Mouse (Mus musculus): ENCODE data around the gene Gimap7.
A peak's percentile ranks its signal among the peaks of the same experiment; 100 is the strongest.
"Not testable (repeated sequence)": the region's sequence is repeated elsewhere in the genome, so short reads cannot be mapped to it uniquely, and the experiment has no call there.

Gene Gimap7

DNA sequence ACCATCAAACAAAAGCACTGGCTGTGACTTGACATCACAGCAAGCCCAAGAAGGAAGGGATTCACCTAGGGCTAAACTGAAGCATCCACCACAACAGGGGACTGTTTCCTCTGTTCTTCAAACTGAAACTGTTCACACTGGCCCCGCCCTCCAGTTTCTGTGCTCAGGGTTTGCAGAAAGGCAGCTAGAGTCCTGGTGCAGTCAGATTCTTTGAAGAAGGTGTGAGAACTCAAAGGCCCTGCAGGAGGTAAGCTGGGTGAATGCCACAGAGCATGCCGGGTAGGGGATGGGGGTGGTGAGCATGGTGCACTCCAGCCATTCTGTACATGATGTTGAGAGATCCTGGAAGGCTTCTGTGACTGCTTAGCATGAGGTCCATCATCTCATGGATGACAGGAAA, at the start of gene Gimap7, which contains the start of gene Gm28053:
TSS of gene Gimap7 (plus strand) at position 167 of the 400 bp plus-strand sequence.
TSS of gene Gm28053 (plus strand) at position 153 of the 400 bp plus-strand sequence.
- DNase-seq (ENCODE audit: low spot score) = peak; percentile 90

GRCm38 (mm10) chr6:48669446-48669969, 48.9 kb upstream of the Gimap7 start:
- peak; percentile 64 for DNase-seq (ENCODE audit: low spot score)

- no peak for DNase-seq (ENCODE audit: low spot score)
Observed at GRCm38 (mm10) chr6:48674291-48675058, 43.9 kb upstream of the Gimap7 start.

GRCm38 (mm10) chr6:48675400-48675930, 43.0 kb upstream of the Gimap7 start:
- no peak for DNase-seq (ENCODE audit: low spot score)

GRCm38 (mm10) chr6:48675931-48676859, 42.2 kb upstream of the Gimap7 start, which contains the start of gene Gimap9:
Gimap9 (plus strand) TSS chr6:48676129.
- DNase-seq (ENCODE audit: low spot score) = peak; percentile 81

DNA sequence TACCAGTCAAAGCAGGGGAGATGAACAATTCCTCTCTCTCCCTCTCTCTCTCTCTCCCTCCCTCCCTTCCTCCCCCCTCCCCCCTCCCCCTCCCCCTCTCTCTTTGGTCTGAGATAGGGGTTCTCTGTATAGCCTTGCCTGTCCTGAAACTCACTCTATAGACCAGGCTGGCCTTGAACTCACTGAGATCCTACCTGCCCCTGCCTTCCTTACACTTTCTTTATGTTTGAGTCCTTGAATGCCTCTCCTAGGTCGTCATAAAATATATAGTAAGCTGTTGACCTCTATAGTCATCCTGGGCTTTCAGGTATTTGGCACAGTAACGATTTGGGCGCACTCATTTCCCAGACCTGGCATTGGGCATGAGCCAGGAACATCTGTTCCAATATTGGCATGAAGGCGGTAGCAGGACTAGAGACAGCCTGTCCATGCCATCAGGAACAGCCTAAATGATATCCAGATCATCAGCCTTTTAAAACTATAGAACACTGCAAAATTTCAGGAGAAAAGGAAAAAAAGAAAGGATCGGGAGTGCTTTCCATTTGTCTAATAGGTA, 41.5 kb upstream of the Gimap7 start:
- DNase-seq (ENCODE audit: low spot score) = no peak

- DNase-seq (ENCODE audit: low spot score) = peak; percentile 34
Observed at GRCm38 (mm10) chr6:48677492-48678345, 40.7 kb upstream of the Gimap7 start.

GRCm38 (mm10) chr6:48678391-48678790, 40.0 kb upstream of the Gimap7 start:
- no peak for DNase-seq (ENCODE audit: low spot score)

GRCm38 (mm10) chr6:48679701-48680100, 38.7 kb upstream of the Gimap7 start:
- DNase-seq (ENCODE audit: low spot score) = peak; percentile 75

GRCm38 (mm10) chr6:48680421-48680820, 38.0 kb upstream of the Gimap7 start:
- DNase-seq (ENCODE audit: low spot score) = peak; percentile 84

- peak; percentile 65 for DNase-seq (ENCODE audit: low spot score)
Observed at GRCm38 (mm10) chr6:48681472-48682090, 36.8 kb upstream of the Gimap7 start.

GRCm38 (mm10) chr6:48682271-48682670, 36.1 kb upstream of the Gimap7 start:
- no peak for DNase-seq (ENCODE audit: low spot score)

GRCm38 (mm10) chr6:48683263-48683821, 35.1 kb upstream of the Gimap7 start:
- not testable (repeated sequence) for DNase-seq (ENCODE audit: low spot score)

- DNase-seq (ENCODE audit: low spot score) = peak; percentile 56
Observed at GRCm38 (mm10) chr6:48684319-48684718, 34.1 kb upstream of the Gimap7 start, which contains the start of gene Gimap4. Gimap4 (plus strand) TSS chr6:48684549.

GRCm38 (mm10) chr6:48684806-48685205, 33.6 kb upstream of the Gimap7 start:
- DNase-seq (ENCODE audit: low spot score) = no peak

DNA sequence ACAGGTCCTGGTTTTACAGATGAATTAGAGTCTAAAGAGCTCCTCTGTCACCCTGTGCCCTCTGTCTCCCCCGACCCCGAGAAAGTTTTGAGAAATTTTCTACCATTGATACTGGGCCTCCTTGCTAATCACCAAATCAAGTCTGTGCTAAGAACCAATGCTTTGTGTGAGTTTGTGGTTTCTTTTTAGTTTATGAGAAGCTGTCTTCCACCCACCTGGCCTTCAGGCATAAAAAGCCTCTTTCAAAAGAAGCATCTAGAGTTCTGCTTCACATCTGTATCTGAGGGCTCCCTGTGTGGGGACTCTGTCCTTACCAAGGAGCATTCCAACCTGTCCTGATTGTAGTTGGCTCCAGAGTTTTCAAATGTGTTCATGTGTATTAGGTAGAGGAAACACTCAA, 33.2 kb upstream of the Gimap7 start:
- DNase-seq (ENCODE audit: low spot score) = peak; percentile 37

DNA sequence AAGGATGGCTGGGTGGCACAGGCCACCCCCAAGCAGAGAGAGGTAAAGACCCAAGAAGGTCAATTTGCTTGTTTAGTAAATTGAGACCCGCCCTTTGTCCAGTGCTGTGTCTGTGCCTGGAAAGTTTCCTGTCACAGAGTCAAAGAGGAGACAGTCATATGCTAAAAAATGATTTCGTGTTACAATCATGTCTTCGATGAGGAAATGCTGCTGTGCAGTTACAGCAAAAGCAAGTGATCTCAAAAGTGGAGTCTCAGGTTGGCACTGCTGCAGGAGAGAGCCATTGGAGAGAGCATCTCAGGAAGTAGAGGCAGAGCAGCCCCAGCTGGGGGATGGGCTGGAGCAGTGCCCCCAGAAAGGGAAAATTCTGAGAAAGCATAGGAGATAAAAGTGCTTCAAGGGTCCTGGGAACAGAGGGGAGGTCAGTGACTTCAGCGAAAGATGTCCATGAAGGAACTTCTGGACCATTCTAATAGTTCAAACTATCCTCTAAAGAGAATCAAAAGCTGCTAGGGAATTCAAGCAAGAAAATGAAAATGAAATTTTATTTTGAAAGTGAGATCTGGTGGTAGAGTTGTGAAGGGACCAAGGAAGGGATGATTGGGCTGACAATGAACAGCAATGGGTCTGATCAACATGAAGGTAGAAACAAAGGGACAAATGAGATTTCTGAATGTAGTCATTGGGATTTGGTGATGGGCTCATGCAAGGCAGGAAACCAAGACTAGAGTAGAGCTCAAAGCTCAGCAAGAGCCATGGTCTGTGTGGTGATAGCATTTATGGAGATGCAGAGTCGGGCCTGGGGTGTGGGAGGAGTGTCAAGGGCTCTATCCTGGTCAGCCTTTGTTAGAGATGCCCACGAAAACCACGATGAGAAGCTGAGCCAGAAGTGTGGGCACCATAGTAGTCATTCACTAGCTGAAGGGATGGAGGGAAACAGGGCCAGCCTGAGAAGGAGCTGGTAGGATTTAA, 32.4 kb upstream of the Gimap7 start:
- DNase-seq (ENCODE audit: low spot score) = peak; percentile 79

- no peak for DNase-seq (ENCODE audit: low spot score)
Observed at GRCm38 (mm10) chr6:48687077-48687476, 31.3 kb upstream of the Gimap7 start.

DNA sequence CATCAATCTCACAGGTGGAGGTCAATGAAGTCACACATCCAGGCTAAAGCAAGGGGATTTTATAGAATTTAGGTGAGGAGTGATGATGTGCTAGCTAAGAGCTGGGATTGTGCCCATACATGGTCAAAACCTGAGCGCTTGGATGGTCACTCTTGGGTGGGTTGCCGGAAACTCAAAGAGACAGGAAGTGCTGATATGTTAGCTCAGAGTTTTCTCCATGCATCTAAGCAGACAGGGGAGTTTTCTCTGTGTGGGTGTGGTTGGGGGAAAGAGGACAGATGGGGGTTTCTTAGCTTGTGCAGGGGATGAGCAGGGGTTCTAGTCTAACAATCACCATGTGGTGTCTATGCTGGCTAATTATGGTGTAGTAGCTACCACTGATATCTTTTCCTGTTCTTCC, 29.1 kb upstream of the Gimap7 start:
- peak; percentile 24 for DNase-seq (ENCODE audit: low spot score)

Data from T-cell, adult 2 months (primary cell).